Mouse (Mus musculus) liver, embryonic 14.5 days (tissue): ENCODE measurements around the gene Kdelr3. TPM values are rescaled to one million over a fixed set of nuclear protein-coding genes. Genes with fewer than 3 reads are reported as not detected.

ENCODE experiments used
- ATAC-seq: fragments of 200-750 bp; cut with Nextera tagmentation; 2 replicates; pipeline ENCODE4 v1.8.0; 2017; ENCODE audit warnings: moderate number of reproducible peaks, mild to moderate bottlenecking, moderate library complexity; ENCODE audit not compliant: insufficient read depth
- DNase-seq, 3 experiments: peaks; one replicate each; pipeline ENCODE4 v3.0.0-alpha.2; 2012 to 2013; ENCODE audit warnings: low read depth in 3 of 3, low spot score in 3 of 3
- H3K27ac ChIP-seq: fragments of 300-500 bp; sonication (generic); 2 replicates; pipeline ENCODE4 v1.5.1; 2014; ENCODE audit warnings: moderate library complexity, mild to moderate bottlenecking, control low read depth, inconsistent platforms
- H3K27me3 ChIP-seq: fragments of 300-500 bp; sonication (generic); 2 replicates; pipeline ENCODE4 v1.6.1; 2014; ENCODE audit warnings: mild to moderate bottlenecking, low read length, moderate library complexity; ENCODE audit not compliant: control insufficient read depth, insufficient read depth
- H3K36me3 ChIP-seq: fragments of 300-500 bp; sonication (generic); replicated peaks from 2 replicates; pipeline ENCODE4 v1.6.1; 2014; ENCODE audit warnings: low read depth; ENCODE audit not compliant: control insufficient read depth, insufficient read depth
- H3K4me1 ChIP-seq, 2 experiments: fragments of 200-500 bp in 1 of 2; fragments of 300-500 bp in 1 of 2; sonication (generic) in 1 of 2; replicated peaks; 2 replicates each; pipeline ENCODE4 v1.6.1; 2012 to 2014; ENCODE audit warnings: antibody characterized with exemption in 1 of 2, inconsistent platforms in 1 of 2, low read length in 1 of 2; ENCODE audit not compliant: control insufficient read depth in 2 of 2, insufficient read depth in 2 of 2
- H3K4me2 ChIP-seq: fragments of 300-500 bp; sonication (generic); 2 replicates; pipeline ENCODE4 v1.6.1; 2014; ENCODE audit warnings: low read depth, mild to moderate bottlenecking, control low read depth, moderate library complexity
- H3K4me3 ChIP-seq, 2 experiments: fragments of 200-500 bp in 1 of 2; fragments of 300-500 bp in 1 of 2; sonication (generic) in 1 of 2; 2 replicates each; pipeline ENCODE4 v1.5.1; 2012 to 2014; ENCODE audit warnings: low read depth in 2 of 2, low read length in 2 of 2, mild to moderate bottlenecking in 2 of 2, control low read depth in 1 of 2, inconsistent platforms in 1 of 2, moderate library complexity in 1 of 2; ENCODE audit not compliant: insufficient read depth in 1 of 2
- H3K9ac ChIP-seq: fragments of 300-500 bp; sonication (generic); replicated peaks from 2 replicates; pipeline ENCODE4 v1.6.1; 2014; ENCODE audit warnings: mild to moderate bottlenecking, control low read depth, moderate library complexity
- H3K9me3 ChIP-seq: fragments of 300-500 bp; sonication (generic); 2 replicates; pipeline ENCODE4 v1.6.1; 2016; ENCODE audit warnings: low read length, mixed read lengths; ENCODE audit not compliant: control insufficient read depth
- CTCF ChIP-seq: IDR thresholded peaks from 2 replicates; pipeline ENCODE4 v1.5.1; 2016; ENCODE audit warnings: antibody characterized with exemption, low read depth, control low read depth
- EP300 ChIP-seq: IDR thresholded peaks from 2 replicates; pipeline ENCODE4 v1.6.1; 2016; ENCODE audit warnings: antibody characterized with exemption, low read depth
- WGBS: fragments of 180-500 bp; shearing (Covaris S2); extraction: QIAGEN DNeasy Blood & Tissue Kit; methylation state at CpG from one replicate; pipeline ENCODE4 v1.1.7; 2014; ENCODE audit not compliant: insufficient replicate concordance; 5-methylcytosine and 5-hydroxymethylcytosine counted together
- polyA plus RNA-seq, 2 experiments: library from polyadenylated mRNA; depleted of rRNA in 1 of 2; stranded (reverse) in 1 of 2; unstranded in 1 of 2; fragments of >200 nt; fragmentation: Nextera tagmentation in 1 of 2; extraction: Ambion mirVana in 1 of 2; gene quantifications; 2 replicates each; pipeline versions ENCODE4 v1.2.1 to v1.2.3; 2012 to 2014

Gene Kdelr3
- polyA plus RNA-seq, 2 experiments = 2.6 to 3.2 TPM

- Histone ChIP-seq H3K27ac (peak overlapping the region; percentile 76), H3K4me3 (peak overlapping the region; percentile 62 to 73), H3K4me2 (peak overlapping the region; percentile 87), H3K9ac (peak overlapping the region; percentile 83), H3K27me3 (no peaks in the 10 kb centered on the region), H3K9me3 (no peaks in the 10 kb centered on the region), H3K36me3 (peaks cover 20% of the 10 kb centered on the region), H3K4me1 (peaks cover 6 to 14% of the 10 kb centered on the region in 2 experiments)
- TF ChIP-seq EP300 (no peak), CTCF (no peak)
- no peak for DNase-seq
- 79% methylated on average over 17 of the region's 17 CpGs for WGBS
- ATAC-seq = no peak
Measured at GRCm38 (mm10) chr15:79547289-79547820, 31.1 kb downstream of the Kdelr3 start.

GRCm38 (mm10) chr15:79548226-79548625 lies 32.0 kb downstream of the Kdelr3 start:
- Histone ChIP-seq H3K36me3 (peaks cover 11% of the 10 kb centered on the region), H3K4me1 (peaks cover 6 to 14% of the 10 kb centered on the region in 2 experiments), H3K9ac (no peak overlapping the region), H3K27me3 (no peaks in the 10 kb centered on the region), H3K4me3 (no peak overlapping the region), H3K27ac (no peak overlapping the region), H3K9me3 (no peaks in the 10 kb centered on the region), H3K4me2 (no peak overlapping the region)
- DNase-seq = no peak
- TF ChIP-seq EP300 (no peak), CTCF (no peak)
- 71% methylated on average over 2 of the region's 2 CpGs for WGBS
- no peak for ATAC-seq

- no peak overlapping the region for H3K9ac ChIP-seq
- 0 out of 4 replicates have a peak, but pooled peaks cover 0 to under 1% of the 10 kb centered on the region in 2 experiments for H3K4me1 ChIP-seq
- H3K9me3 ChIP-seq = no peaks in the 10 kb centered on the region
- no peak overlapping the region for H3K27ac ChIP-seq
- TF ChIP-seq CTCF (no peak), EP300 (no peak)
- WGBS = 58% methylated on average over 5 of the region's 5 CpGs
- no peaks in the 10 kb centered on the region for H3K36me3 ChIP-seq
- H3K4me2 ChIP-seq = no peak overlapping the region
- no peak for ATAC-seq
- H3K27me3 ChIP-seq = no peaks in the 10 kb centered on the region
- no peak for DNase-seq
- H3K4me3 ChIP-seq = no peak overlapping the region
Measured at GRCm38 (mm10) chr15:79552566-79552965, 36.4 kb downstream of the Kdelr3 start.

GRCm38 (mm10) chr15:79559649-79560048 lies 43.4 kb downstream of the Kdelr3 start:
- H3K36me3 ChIP-seq = no peaks in the 10 kb centered on the region
- 50% methylated on average over 3 of the region's 3 CpGs for WGBS

GRCm38 (mm10) chr15:79562417-79562816 lies 46.2 kb downstream of the Kdelr3 start:
- Histone ChIP-seq H3K4me2 (no peak overlapping the region), H3K27me3 (no peaks in the 10 kb centered on the region), H3K27ac (no peak overlapping the region), H3K4me3 (no peak overlapping the region), H3K9ac (no peak overlapping the region), H3K4me1 (no peaks in the 10 kb centered on the region), H3K36me3 (no peaks in the 10 kb centered on the region), H3K9me3 (no peaks in the 10 kb centered on the region)
- 62% methylated on average over 9 of the region's 9 CpGs for WGBS
- TF ChIP-seq EP300 = no peak
- TF ChIP-seq CTCF = no peak
- ATAC-seq (no peak), DNase-seq (no peak)

More at GRCm38 (mm10) chr15:79559649-79560048, 43.4 kb downstream of the Kdelr3 start:
- H3K4me2 ChIP-seq = no peak overlapping the region
- H3K4me3 ChIP-seq = no peak overlapping the region
- no peak overlapping the region for H3K27ac ChIP-seq
- H3K9me3 ChIP-seq = no peaks in the 10 kb centered on the region
- no peaks in the 10 kb centered on the region for H3K4me1 ChIP-seq
- TF ChIP-seq CTCF (no peak), EP300 (no peak)
- no peak for ATAC-seq
- no peaks in the 10 kb centered on the region for H3K27me3 ChIP-seq
- no peak for DNase-seq
- no peak overlapping the region for H3K9ac ChIP-seq
